Mouse (Mus musculus) left cerebral cortex, adult 8-10 months (tissue): ENCODE measurements at regions not wholly inside any gene's neighbourhood (a gene's known extent, or its start where the extent isn't known, plus 50 kb on each side); places are given as distances from the start of the nearest gene placed in this dataset.
A peak's percentile ranks its signal among the peaks of the same experiment; 100 is the strongest.
"Not testable (repeated sequence)": the region's sequence is repeated elsewhere in the genome, so short reads cannot be mapped to it uniquely, and the experiment has no call there.

ENCODE experiments used
- DNase-seq, 2 experiments: peaks; one replicate each; pipeline ENCODE4 v3.0.0; 2022; ENCODE audit warnings: low spot score in 2 of 2

GRCm38 (mm10) chr2:43072964-43073619 lies 419.7 kb upstream of the Lrp1b start:
- no peak for DNase-seq

- peak; percentile 3 to 51 for DNase-seq
Observed at GRCm38 (mm10) chr2:43097560-43098233, 444.3 kb upstream of the Lrp1b start.

GRCm38 (mm10) chr2:43119862-43120261 lies 435.3 kb upstream of the Kynu start:
- DNase-seq: peak in 1 of 2 experiments; percentile 6

- DNase-seq: no peak
Observed at GRCm38 (mm10) chr2:43153574-43153973, 401.6 kb upstream of the Kynu start.

GRCm38 (mm10) chr2:43182105-43182504 lies 373.0 kb upstream of the Kynu start:
- DNase-seq: no peak

GRCm38 (mm10) chr2:43195531-43195930 lies 359.6 kb upstream of the Kynu start:
- DNase-seq: not testable (repeated sequence)

- DNase-seq: no peak
Observed at GRCm38 (mm10) chr2:43208223-43208622, 346.9 kb upstream of the Kynu start.

- no peak for DNase-seq
Observed at GRCm38 (mm10) chr2:43213901-43214300, 341.2 kb upstream of the Kynu start.

GRCm38 (mm10) chr2:43217119-43217518 lies 338.0 kb upstream of the Kynu start:
- no peak for DNase-seq

- DNase-seq: no peak
Observed at GRCm38 (mm10) chr2:43222721-43223120, 332.4 kb upstream of the Kynu start.

GRCm38 (mm10) chr2:43224728-43225127 lies 330.4 kb upstream of the Kynu start:
- not testable (repeated sequence) for DNase-seq

GRCm38 (mm10) chr2:43246786-43247185 lies 308.3 kb upstream of the Kynu start:
- DNase-seq: no peak

GRCm38 (mm10) chr2:43248671-43249070 lies 306.5 kb upstream of the Kynu start:
- DNase-seq: no peak

- DNase-seq: no peak
Observed at GRCm38 (mm10) chr2:43254709-43255108, 300.4 kb upstream of the Kynu start.

- no peak for DNase-seq
Observed at GRCm38 (mm10) chr2:43270802-43271201, 284.3 kb upstream of the Kynu start.

- no peak for DNase-seq
Observed at GRCm38 (mm10) chr2:43272080-43272479, 283.0 kb upstream of the Kynu start.

- DNase-seq: no peak
Observed at GRCm38 (mm10) chr2:43274012-43274411, 281.1 kb upstream of the Kynu start.

- no peak for DNase-seq
Observed at GRCm38 (mm10) chr2:43295801-43296200, 259.3 kb upstream of the Kynu start.

GRCm38 (mm10) chr2:43323836-43324235 lies 231.3 kb upstream of the Kynu start:
- peak in 1 of 2 experiments; percentile 41 for DNase-seq

GRCm38 (mm10) chr2:43364301-43364700 lies 190.8 kb upstream of the Kynu start:
- DNase-seq: no peak

- no peak for DNase-seq
Observed at GRCm38 (mm10) chr2:43365812-43366211, 189.3 kb upstream of the Kynu start.

GRCm38 (mm10) chr2:43403348-43403747 lies 151.8 kb upstream of the Kynu start:
- DNase-seq: no peak
